Mouse (Mus musculus) bone marrow macrophage, adult 2 months (primary cell): ENCODE results near the gene Tmem59.

ENCODE experiments used
- CTCF ChIP-seq: IDR thresholded peaks from 2 replicates; pipeline ENCODE4 v1.5.1; 2012; ENCODE audit warnings: low read depth, mild to moderate bottlenecking, low read length, moderate library complexity
- POLR2A ChIP-seq: IDR thresholded peaks from 2 replicates; pipeline ENCODE4 v1.6.1; 2012; ENCODE audit warnings: mild to moderate bottlenecking, low read depth, low read length, borderline replicate concordance

GRCm38 (mm10) chr4:107208880-107209279, 30.7 kb downstream of the Tmem59 start, which contains the start of gene Ldlrad1:
- TF ChIP-seq POLR2A (no peak), CTCF (no peak)
